Mouse (Mus musculus): ENCODE data around the gene Fam213b. TPM values are rescaled to one million over a fixed set of nuclear protein-coding genes. Genes with fewer than 3 reads are reported as not detected.

Gene Fam213b
- polyA plus RNA-seq (2014; fragmentation: Illumina TruSeq; extraction: RNeasy Lipid Tissue Mini Kit (QIAGEN cat#74804); ENCODE audit: insufficient read depth, low read depth, low replicate concordance) = 23.3 TPM

GRCm38 (mm10) chr4:154898506-154899446 is at the start of gene Fam213b:
Gene Fam213b, minus strand, starts transcription at chr4:154899135.

GRCm38 (mm10) chr4:154928395-154929087 is 29.6 kb upstream of the Fam213b start, which contains the start of gene Tnfrsf14:
Gene Tnfrsf14, minus strand, starts transcription at chr4:154928563.

GRCm38 (mm10) chr4:154869440-154869839 is 29.5 kb downstream of the Fam213b start, which contains the start of gene Mmel1:
Gene Mmel1, plus strand, starts transcription at chr4:154869585.

Other genes with a start within 250 kb of the Fam213b start
- gene Actrt2, start 231.3 kb downstream of the Fam213b start, polyA plus RNA-seq (2014; fragmentation: Illumina TruSeq; extraction: RNeasy Lipid Tissue Mini Kit (QIAGEN cat#74804); ENCODE audit: insufficient read depth, low read depth, low replicate concordance) = not detected
- gene Ttc34, start 61.7 kb downstream of the Fam213b start, polyA plus RNA-seq (2014; fragmentation: Illumina TruSeq; extraction: RNeasy Lipid Tissue Mini Kit (QIAGEN cat#74804); ENCODE audit: insufficient read depth, low read depth, low replicate concordance) = 1.3 TPM
- not detected for gene Mmel1, start 29.6 kb downstream of the Fam213b start, polyA plus RNA-seq (2014; fragmentation: Illumina TruSeq; extraction: RNeasy Lipid Tissue Mini Kit (QIAGEN cat#74804); ENCODE audit: insufficient read depth, low read depth, low replicate concordance)
- gene Tnfrsf14, start 29.4 kb upstream of the Fam213b start, polyA plus RNA-seq (2014; fragmentation: Illumina TruSeq; extraction: RNeasy Lipid Tissue Mini Kit (QIAGEN cat#74804); ENCODE audit: insufficient read depth, low read depth, low replicate concordance) = 6.6 TPM
- not detected for gene Hes5, start 61.8 kb upstream of the Fam213b start, polyA plus RNA-seq (2014; fragmentation: Illumina TruSeq; extraction: RNeasy Lipid Tissue Mini Kit (QIAGEN cat#74804); ENCODE audit: insufficient read depth, low read depth, low replicate concordance)
- gene Pank4, start 65.0 kb upstream of the Fam213b start, polyA plus RNA-seq (2014; fragmentation: Illumina TruSeq; extraction: RNeasy Lipid Tissue Mini Kit (QIAGEN cat#74804); ENCODE audit: insufficient read depth, low read depth, low replicate concordance) = 18.3 TPM
- gene Plch2, start 157.6 kb upstream of the Fam213b start, polyA plus RNA-seq (2014; fragmentation: Illumina TruSeq; extraction: RNeasy Lipid Tissue Mini Kit (QIAGEN cat#74804); ENCODE audit: insufficient read depth, low read depth, low replicate concordance) = 2.1 TPM
- gene Pex10, start 167.9 kb upstream of the Fam213b start, polyA plus RNA-seq (2014; fragmentation: Illumina TruSeq; extraction: RNeasy Lipid Tissue Mini Kit (QIAGEN cat#74804); ENCODE audit: insufficient read depth, low read depth, low replicate concordance) = 12.8 TPM
- 130 TPM for gene Rer1, start 187.2 kb upstream of the Fam213b start, polyA plus RNA-seq (2014; fragmentation: Illumina TruSeq; extraction: RNeasy Lipid Tissue Mini Kit (QIAGEN cat#74804); ENCODE audit: insufficient read depth, low read depth, low replicate concordance)
- 6.4 TPM for gene Morn1, start 187.4 kb upstream of the Fam213b start, polyA plus RNA-seq (2014; fragmentation: Illumina TruSeq; extraction: RNeasy Lipid Tissue Mini Kit (QIAGEN cat#74804); ENCODE audit: insufficient read depth, low read depth, low replicate concordance)